Mouse (Mus musculus) ES-Bruce4 (cell line): Measurements from ENCODE around the gene Cct8l1.

Source experiments
- CTCF ChIP-seq: IDR thresholded peaks from one replicate; pipeline ENCODE4 v1.8.1; 2011; ENCODE audit warnings: low read depth, low read length
- POLR2A ChIP-seq: IDR thresholded peaks from one replicate; pipeline ENCODE4 v1.8.1; 2011; ENCODE audit warnings: low read length; ENCODE audit not compliant: insufficient read depth

DNA sequence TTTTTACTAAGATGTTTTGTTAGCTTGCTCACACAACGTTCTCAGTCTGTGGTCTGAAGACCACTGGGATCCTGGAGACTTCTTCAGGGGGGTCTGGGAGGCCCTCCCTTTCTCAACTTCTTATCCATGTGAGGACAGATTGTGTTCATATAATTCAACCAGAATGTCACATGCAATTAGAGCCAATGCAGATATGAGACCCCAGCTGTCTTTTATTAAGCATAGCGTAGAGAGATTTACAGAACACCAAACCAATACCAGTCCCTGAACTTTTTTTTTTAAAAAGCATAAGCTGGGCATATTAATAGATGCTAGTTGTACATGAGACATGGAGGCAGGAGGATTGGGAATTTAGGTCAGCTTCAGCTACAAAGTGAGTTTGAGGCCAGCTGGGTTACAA, 25.8 kb downstream of the Cct8l1 start:
- TF ChIP-seq CTCF, result no peak
- TF ChIP-seq POLR2A, result no peak
